Mouse (Mus musculus): ENCODE results near the gene Slc2a9. TPM values are rescaled to one million over a fixed set of nuclear protein-coding genes. Genes with fewer than 3 reads are reported as not detected.

Slc2a9 gene
- polyA plus RNA-seq, 1 experiment from 2014 or later: 2.4 TPM

- Histone ChIP-seq H3K9me3 (ENCODE audit: low read length) (no peaks in the 10 kb centered on the region), H3K36me3 (ENCODE audit: insufficient read depth, low read length) (peaks cover 96% of the 10 kb centered on the region), H3K9ac (replicated peaks; ENCODE audit: low read length) (no peak overlapping the region), H3K27me3 (ENCODE audit: insufficient read depth, low read length) (no peaks in the 10 kb centered on the region), H3K4me3 (ENCODE audit: low read length) (no peak overlapping the region), H3K27ac (ENCODE audit: low read length) (no peak overlapping the region), H3K4me2 (replicated peaks; ENCODE audit: low read depth, low read length) (no peak overlapping the region), H3K4me1 (ENCODE audit: insufficient read depth, low read length) (no peaks in the 10 kb centered on the region)
- no peak for ATAC-seq (ENCODE audit: low FRiP score, low TSS enrichment)
- 90% methylated on average over 8 of the region's 8 CpGs for WGBS
Observed at GRCm38 (mm10) chr5:38538508-38538907, 35.6 kb upstream of the Slc2a9 start.

GRCm38 (mm10) chr5:38537845-38538244, 34.9 kb upstream of the Slc2a9 start:
- H3K4me2 ChIP-seq (replicated peaks; ENCODE audit: low read depth, low read length): no peak overlapping the region
- ATAC-seq (ENCODE audit: low FRiP score, low TSS enrichment): no peak
- H3K36me3 ChIP-seq (ENCODE audit: insufficient read depth, low read length): peaks cover 96% of the 10 kb centered on the region
- H3K4me1 ChIP-seq (ENCODE audit: insufficient read depth, low read length): no peaks in the 10 kb centered on the region
- no peaks in the 10 kb centered on the region for H3K9me3 ChIP-seq (ENCODE audit: low read length)
- no peak overlapping the region for H3K27ac ChIP-seq (ENCODE audit: low read length)
- 89% methylated on average over 4 of the region's 4 CpGs for WGBS
- H3K27me3 ChIP-seq (ENCODE audit: insufficient read depth, low read length): no peaks in the 10 kb centered on the region
- no peak overlapping the region for H3K4me3 ChIP-seq (ENCODE audit: low read length)
- H3K9ac ChIP-seq (replicated peaks; ENCODE audit: low read length): no peak overlapping the region

GRCm38 (mm10) chr5:38536822-38537221, 33.9 kb upstream of the Slc2a9 start:
- 89% methylated on average over 3 of the region's 3 CpGs for WGBS
- no peak overlapping the region for H3K4me2 ChIP-seq (replicated peaks; ENCODE audit: low read depth, low read length)
- peaks cover 96% of the 10 kb centered on the region for H3K36me3 ChIP-seq (ENCODE audit: insufficient read depth, low read length)
- ATAC-seq (ENCODE audit: low FRiP score, low TSS enrichment): no peak
- no peak overlapping the region for H3K27ac ChIP-seq (ENCODE audit: low read length)
- no peaks in the 10 kb centered on the region for H3K27me3 ChIP-seq (ENCODE audit: insufficient read depth, low read length)
- no peaks in the 10 kb centered on the region for H3K4me1 ChIP-seq (ENCODE audit: insufficient read depth, low read length)
- no peak overlapping the region for H3K9ac ChIP-seq (replicated peaks; ENCODE audit: low read length)
- no peaks in the 10 kb centered on the region for H3K9me3 ChIP-seq (ENCODE audit: low read length)
- H3K4me3 ChIP-seq (ENCODE audit: low read length): no peak overlapping the region

- Histone ChIP-seq H3K4me3 (ENCODE audit: low read length) (no peak overlapping the region), H3K27ac (ENCODE audit: low read length) (no peak overlapping the region), H3K36me3 (ENCODE audit: insufficient read depth, low read length) (peaks cover 95% of the 10 kb centered on the region), H3K9ac (replicated peaks; ENCODE audit: low read length) (no peak overlapping the region), H3K4me2 (replicated peaks; ENCODE audit: low read depth, low read length) (no peak overlapping the region), H3K9me3 (ENCODE audit: low read length) (no peaks in the 10 kb centered on the region), H3K27me3 (ENCODE audit: insufficient read depth, low read length) (no peaks in the 10 kb centered on the region), H3K4me1 (ENCODE audit: insufficient read depth, low read length) (no peaks in the 10 kb centered on the region)
- WGBS: 93% methylated on average over 4 of the region's 4 CpGs
- no peak for ATAC-seq (ENCODE audit: low FRiP score, low TSS enrichment)
Observed at GRCm38 (mm10) chr5:38532084-38532483, 29.1 kb upstream of the Slc2a9 start.

GRCm38 (mm10) chr5:38529724-38530428, 26.9 kb upstream of the Slc2a9 start:
- no peak overlapping the region for H3K27ac ChIP-seq (ENCODE audit: low read length)
- H3K27me3 ChIP-seq (ENCODE audit: insufficient read depth, low read length): no peaks in the 10 kb centered on the region
- WGBS: 70% methylated on average over 6 of the region's 6 CpGs
- peaks cover 93% of the 10 kb centered on the region for H3K36me3 ChIP-seq (ENCODE audit: insufficient read depth, low read length)
- no peaks in the 10 kb centered on the region for H3K4me1 ChIP-seq (ENCODE audit: insufficient read depth, low read length)
- no peak overlapping the region for H3K4me2 ChIP-seq (replicated peaks; ENCODE audit: low read depth, low read length)
- ATAC-seq (ENCODE audit: low FRiP score, low TSS enrichment): no peak; the same call in 1 of the 2 replicates
- no peak overlapping the region for H3K4me3 ChIP-seq (ENCODE audit: low read length)
- H3K9ac ChIP-seq (replicated peaks; ENCODE audit: low read length): no peak overlapping the region
- no peaks in the 10 kb centered on the region for H3K9me3 ChIP-seq (ENCODE audit: low read length)

- Histone ChIP-seq H3K9me3 (ENCODE audit: low read length) (no peaks in the 10 kb centered on the region), H3K36me3 (ENCODE audit: insufficient read depth, low read length) (peaks cover 31% of the 10 kb centered on the region), H3K27me3 (ENCODE audit: insufficient read depth, low read length) (no peaks in the 10 kb centered on the region), H3K9ac (replicated peaks; ENCODE audit: low read length) (no peak overlapping the region), H3K4me1 (ENCODE audit: insufficient read depth, low read length) (no peaks in the 10 kb centered on the region), H3K4me3 (ENCODE audit: low read length) (no peak overlapping the region), H3K4me2 (replicated peaks; ENCODE audit: low read depth, low read length) (no peak overlapping the region), H3K27ac (ENCODE audit: low read length) (no peak overlapping the region)
- ATAC-seq (ENCODE audit: low FRiP score, low TSS enrichment): no peak
- WGBS: 93% methylated on average over 5 of the region's 5 CpGs
Observed at GRCm38 (mm10) chr5:38522977-38523376, 20.0 kb upstream of the Slc2a9 start.

GRCm38 (mm10) chr5:38520838-38521237, 17.9 kb upstream of the Slc2a9 start:
- no peak overlapping the region for H3K27ac ChIP-seq (ENCODE audit: low read length)
- no peak overlapping the region for H3K9ac ChIP-seq (replicated peaks; ENCODE audit: low read length)
- H3K9me3 ChIP-seq (ENCODE audit: low read length): no peaks in the 10 kb centered on the region
- H3K4me2 ChIP-seq (replicated peaks; ENCODE audit: low read depth, low read length): no peak overlapping the region
- no peaks in the 10 kb centered on the region for H3K27me3 ChIP-seq (ENCODE audit: insufficient read depth, low read length)
- ATAC-seq (ENCODE audit: low FRiP score, low TSS enrichment): no peak
- H3K36me3 ChIP-seq (ENCODE audit: insufficient read depth, low read length): peaks cover 10% of the 10 kb centered on the region
- 47% methylated on average over 1 of the region's 1 CpGs for WGBS
- H3K4me3 ChIP-seq (ENCODE audit: low read length): no peak overlapping the region
- H3K4me1 ChIP-seq (ENCODE audit: insufficient read depth, low read length): no peaks in the 10 kb centered on the region

GRCm38 (mm10) chr5:38516267-38516666, 13.3 kb upstream of the Slc2a9 start:
- Histone ChIP-seq H3K9ac (replicated peaks; ENCODE audit: low read length) (no peak overlapping the region), H3K9me3 (ENCODE audit: low read length) (no peaks in the 10 kb centered on the region), H3K27me3 (ENCODE audit: insufficient read depth, low read length) (no peaks in the 10 kb centered on the region), H3K36me3 (ENCODE audit: insufficient read depth, low read length) (no peaks in the 10 kb centered on the region), H3K4me3 (ENCODE audit: low read length) (no peak overlapping the region), H3K4me1 (ENCODE audit: insufficient read depth, low read length) (no peaks in the 10 kb centered on the region), H3K4me2 (replicated peaks; ENCODE audit: low read depth, low read length) (no peak overlapping the region), H3K27ac (ENCODE audit: low read length) (no peak overlapping the region)
- WGBS: 58% methylated on average over 6 of the region's 6 CpGs
- no peak for ATAC-seq (ENCODE audit: low FRiP score, low TSS enrichment)

GRCm38 (mm10) chr5:38512991-38513390, 10.0 kb upstream of the Slc2a9 start:
- Histone ChIP-seq H3K4me2 (replicated peaks; ENCODE audit: low read depth, low read length) (no peak overlapping the region), H3K9me3 (ENCODE audit: low read length) (0 out of 2 replicates have a peak, but pooled peaks cover 2% of the 10 kb centered on the region), H3K27me3 (ENCODE audit: insufficient read depth, low read length) (no peaks in the 10 kb centered on the region), H3K36me3 (ENCODE audit: insufficient read depth, low read length) (no peaks in the 10 kb centered on the region), H3K4me3 (ENCODE audit: low read length) (no peak overlapping the region), H3K4me1 (ENCODE audit: insufficient read depth, low read length) (no peaks in the 10 kb centered on the region), H3K9ac (replicated peaks; ENCODE audit: low read length) (no peak overlapping the region), H3K27ac (ENCODE audit: low read length) (no peak overlapping the region)
- 13% methylated on average over 2 of the region's 2 CpGs for WGBS
- ATAC-seq (ENCODE audit: low FRiP score, low TSS enrichment): no peak

GRCm38 (mm10) chr5:38509568-38509967, 6.6 kb upstream of the Slc2a9 start:
- WGBS: 87% methylated on average over 4 of the region's 4 CpGs
- no peaks in the 10 kb centered on the region for H3K36me3 ChIP-seq (ENCODE audit: insufficient read depth, low read length)
- 0 out of 2 replicates have a peak, but pooled peaks cover 2% of the 10 kb centered on the region for H3K9me3 ChIP-seq (ENCODE audit: low read length)
- H3K27me3 ChIP-seq (ENCODE audit: insufficient read depth, low read length): no peaks in the 10 kb centered on the region
- no peak overlapping the region for H3K4me3 ChIP-seq (ENCODE audit: low read length)
- H3K27ac ChIP-seq (ENCODE audit: low read length): no peak overlapping the region
- no peak; the same call in 1 of the 2 replicates for ATAC-seq (ENCODE audit: low FRiP score, low TSS enrichment)
- no peak overlapping the region for H3K4me2 ChIP-seq (replicated peaks; ENCODE audit: low read depth, low read length)
- no peak overlapping the region for H3K9ac ChIP-seq (replicated peaks; ENCODE audit: low read length)
- peaks cover 6% of the 10 kb centered on the region; the same call in 1 of the 2 replicates for H3K4me1 ChIP-seq (ENCODE audit: insufficient read depth, low read length)
